Mouse (Mus musculus): ENCODE measurements around the gene Gm18596. TPM values are rescaled to one million over a fixed set of nuclear protein-coding genes. Genes with fewer than 3 reads are reported as not detected.
"Not testable (repeated sequence)": the region's sequence is repeated elsewhere in the genome, so short reads cannot be mapped to it uniquely, and the experiment has no call there.

Gene Gm18596
- polyA plus RNA-seq, 1 experiment from 2014 or later: not detected

DNA sequence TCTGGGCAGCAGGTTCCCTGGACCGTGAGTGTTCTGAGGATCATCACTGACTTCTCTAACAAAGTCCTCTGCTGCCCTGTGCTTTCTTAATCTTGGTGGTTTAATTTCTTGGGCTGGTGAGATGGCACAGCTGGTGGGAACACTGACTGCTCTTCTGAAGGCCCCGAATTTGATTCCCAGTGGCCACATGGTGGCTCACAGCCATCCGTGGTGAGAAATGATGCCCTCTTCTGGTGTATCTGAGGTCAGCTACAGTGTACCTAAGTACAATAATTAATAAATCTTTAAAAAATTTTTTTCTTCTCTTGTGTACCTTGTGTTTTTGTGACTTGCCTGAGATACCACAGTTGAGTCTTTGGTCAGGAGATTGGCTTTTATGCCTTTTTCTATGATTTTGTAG, 9.9 kb upstream of the Gm18596 start:
- H3K9ac ChIP-seq; H3K27ac ChIP-seq (ENCODE audit: poor library complexity, severe bottlenecking); H3K36me3 ChIP-seq; H3K4me3 ChIP-seq; H3K9me3 ChIP-seq (replicated peaks); ATAC-seq (ENCODE audit: insufficient number of reproducible peaks, low FRiP score); H3K27me3 ChIP-seq (replicated peaks); H3K4me2 ChIP-seq; H3K4me1 ChIP-seq (replicated peaks): not testable (repeated sequence)
- 58% methylated on average over 3 of the region's 3 CpGs for WGBS

DNA sequence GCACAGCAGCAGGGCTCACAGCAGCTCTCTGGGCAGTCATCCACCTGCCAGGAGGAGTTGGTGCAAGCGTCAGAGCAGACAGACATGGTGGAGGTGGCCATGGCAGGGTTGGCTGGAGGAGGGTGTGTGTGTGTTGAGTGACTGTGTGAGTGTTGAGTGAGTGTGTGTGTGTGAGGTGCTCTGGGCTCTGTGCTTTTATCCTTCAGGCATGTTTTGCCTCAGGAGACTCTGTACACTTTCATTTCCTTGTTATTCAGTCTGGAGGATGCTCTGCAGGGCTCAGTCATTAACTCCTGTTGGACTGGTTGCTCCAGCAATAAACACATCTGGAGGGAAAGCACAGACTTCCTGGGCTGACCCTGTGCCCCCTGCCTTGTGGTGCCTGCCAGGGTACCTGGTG, 8.8 kb upstream of the Gm18596 start, which contains the start of gene Gm9736:
Gene Gm9736, minus strand, starts transcription at position 101 of the 400 bp plus-strand sequence.
- H3K27ac ChIP-seq (ENCODE audit: poor library complexity, severe bottlenecking); H3K36me3 ChIP-seq; H3K4me3 ChIP-seq; H3K4me2 ChIP-seq; H3K9ac ChIP-seq; H3K27me3 ChIP-seq (replicated peaks); ATAC-seq (ENCODE audit: insufficient number of reproducible peaks, low FRiP score); H3K4me1 ChIP-seq (replicated peaks): not testable (repeated sequence)
- peaks cover 13% of the 10 kb centered on the region for H3K9me3 ChIP-seq (replicated peaks)
- 33% methylated on average over 1 of the region's 1 CpGs for WGBS

DNA sequence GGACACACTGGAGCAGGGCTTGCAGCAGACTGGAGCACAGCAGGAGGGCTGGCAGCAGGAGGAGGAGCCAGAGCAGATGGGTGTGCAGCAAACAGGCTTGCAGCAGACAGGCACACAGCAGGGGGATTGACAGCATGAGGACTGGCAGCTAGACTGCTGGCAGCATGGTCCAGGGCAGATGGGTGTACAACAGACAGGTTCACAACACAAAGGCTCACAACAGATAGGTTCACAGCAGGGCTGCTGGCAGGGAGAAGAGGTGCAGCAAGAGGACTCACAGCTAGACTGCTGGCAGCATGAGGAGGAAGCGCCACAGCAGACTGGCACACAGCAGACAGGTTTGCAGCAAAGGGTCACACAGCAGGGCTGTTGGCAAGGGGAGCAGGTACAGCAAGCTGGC, 8.2 kb upstream of the Gm18596 start:
- not testable (repeated sequence) for H3K27ac ChIP-seq (ENCODE audit: poor library complexity, severe bottlenecking); H3K4me3 ChIP-seq; H3K9ac ChIP-seq; H3K27me3 ChIP-seq (replicated peaks); H3K4me2 ChIP-seq; H3K4me1 ChIP-seq (replicated peaks); ATAC-seq (ENCODE audit: insufficient number of reproducible peaks, low FRiP score); H3K36me3 ChIP-seq
- 67% methylated on average over 1 of the region's 1 CpGs for WGBS
- peaks cover 13% of the 10 kb centered on the region for H3K9me3 ChIP-seq (replicated peaks)

DNA sequence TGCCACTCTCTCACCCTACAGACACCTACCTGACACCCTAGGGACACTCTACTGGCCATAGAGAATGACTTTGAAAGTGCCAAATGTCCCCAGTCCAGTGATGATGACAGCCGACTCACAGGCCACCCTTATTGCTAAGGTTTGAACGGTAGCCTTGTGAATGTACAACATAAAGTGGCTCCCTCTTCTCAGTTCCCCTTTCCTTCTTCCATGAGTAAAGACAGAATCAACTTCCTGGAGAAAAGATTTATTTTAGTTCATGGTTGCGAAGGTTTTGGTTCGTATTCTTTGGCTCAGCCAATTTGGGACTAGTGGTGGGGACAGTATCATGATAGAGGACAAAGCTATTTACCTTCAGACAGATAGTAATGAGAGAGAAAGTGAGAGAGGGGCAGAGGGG, 3.5 kb downstream of the Gm18596 start:
- 73% methylated on average over 4 of the region's 4 CpGs for WGBS

DNA sequence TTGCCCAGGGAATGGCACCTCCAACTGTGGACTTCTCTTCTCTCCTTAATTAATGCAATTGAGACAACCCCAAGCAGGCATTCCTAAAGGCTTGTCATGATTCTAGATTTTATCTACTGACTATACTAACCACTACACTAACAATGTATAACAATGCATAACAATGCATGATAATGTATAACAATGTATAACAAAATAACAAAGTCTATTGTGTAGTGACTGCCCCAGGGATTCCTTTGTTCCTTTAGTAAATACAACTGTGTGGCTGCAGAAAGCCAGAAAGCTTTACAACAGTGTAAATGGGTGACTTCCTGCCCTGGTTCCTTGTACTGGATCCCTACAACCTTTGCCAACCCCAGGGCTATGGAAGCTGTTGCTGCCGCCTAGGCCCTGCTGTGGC, 6.5 kb downstream of the Gm18596 start:
- H3K4me2 ChIP-seq: no peak overlapping the region
- H3K4me1 ChIP-seq (replicated peaks): no peaks in the 10 kb centered on the region
- WGBS: 91% methylated on average over 1 of the region's 1 CpGs
- no peak overlapping the region for H3K9ac ChIP-seq
- H3K4me3 ChIP-seq: no peak overlapping the region
- peaks cover 10% of the 10 kb centered on the region for H3K9me3 ChIP-seq (replicated peaks)
- no peak overlapping the region for H3K27ac ChIP-seq (ENCODE audit: poor library complexity, severe bottlenecking)
- H3K36me3 ChIP-seq: no peaks in the 10 kb centered on the region; the same call in 1 of the 2 replicates
- no peak for ATAC-seq (ENCODE audit: insufficient number of reproducible peaks, low FRiP score)
- H3K27me3 ChIP-seq (replicated peaks): no peaks in the 10 kb centered on the region

More for the DNA sequence above, 3.5 kb downstream of the Gm18596 start:
- Histone ChIP-seq H3K4me3 (no peak overlapping the region), H3K4me1 (replicated peaks) (no peaks in the 10 kb centered on the region), H3K9ac (no peak overlapping the region), H3K27ac (ENCODE audit: poor library complexity, severe bottlenecking) (no peak overlapping the region), H3K9me3 (replicated peaks) (peaks cover 10% of the 10 kb centered on the region), H3K4me2 (no peak overlapping the region), H3K27me3 (replicated peaks) (no peaks in the 10 kb centered on the region), H3K36me3 (no peaks in the 10 kb centered on the region; the same call in 1 of the 2 replicates)
- no peak for ATAC-seq (ENCODE audit: insufficient number of reproducible peaks, low FRiP score)

DNA sequence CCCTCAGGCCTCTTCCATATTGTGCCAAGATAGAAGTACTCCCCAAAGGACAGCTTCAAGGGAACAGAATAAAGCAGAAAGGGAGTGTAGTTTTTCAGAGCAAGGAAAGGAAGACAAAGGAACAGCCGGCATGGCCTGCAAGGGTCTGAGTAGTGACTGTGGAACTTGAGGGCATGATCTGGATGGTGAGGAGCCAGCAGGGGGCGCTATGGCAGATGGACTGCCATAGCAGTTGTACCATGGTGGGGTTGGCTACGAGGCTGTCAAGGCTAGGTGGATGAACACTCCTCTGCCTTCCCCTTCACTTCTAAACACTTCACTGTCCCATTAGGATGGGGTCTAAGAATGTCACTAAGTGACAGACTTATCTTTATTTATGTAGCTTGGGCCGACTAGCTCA, 13.2 kb downstream of the Gm18596 start:
- Histone ChIP-seq H3K27me3 (replicated peaks) (no peaks in the 10 kb centered on the region; the same call in 1 of the 2 replicates), H3K9ac (no peak overlapping the region), H3K4me3 (no peak overlapping the region), H3K27ac (ENCODE audit: poor library complexity, severe bottlenecking) (no peak overlapping the region), H3K36me3 (no peaks in the 10 kb centered on the region), H3K9me3 (replicated peaks) (no peaks in the 10 kb centered on the region), H3K4me2 (no peak overlapping the region), H3K4me1 (replicated peaks) (no peaks in the 10 kb centered on the region)
- 46% methylated on average over 4 of the region's 4 CpGs for WGBS
- no peak for ATAC-seq (ENCODE audit: insufficient number of reproducible peaks, low FRiP score)

DNA sequence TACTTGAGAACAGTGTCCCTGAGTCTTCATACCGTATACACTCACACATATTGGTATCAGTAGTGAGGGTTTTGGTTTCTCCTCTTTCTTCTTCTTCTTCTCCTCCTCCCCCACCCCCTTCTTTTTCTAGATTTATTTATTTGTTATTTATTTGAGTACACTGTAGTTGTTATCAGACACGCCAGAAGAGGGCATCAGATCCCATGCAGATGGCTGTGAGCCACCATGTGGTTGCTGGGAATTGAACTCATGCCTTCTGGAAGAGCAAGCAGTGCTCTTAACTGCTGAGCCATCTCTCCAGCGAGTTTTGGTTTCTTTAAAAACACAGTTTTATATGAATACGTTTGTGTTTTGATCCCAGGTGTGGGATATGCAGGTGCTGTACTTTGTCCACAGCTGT, 14.2 kb downstream of the Gm18596 start:
- no peak for ATAC-seq (ENCODE audit: insufficient number of reproducible peaks, low FRiP score)
- no peaks in the 10 kb centered on the region for H3K9me3 ChIP-seq (replicated peaks)
- 65% methylated on average over 4 of the region's 4 CpGs for WGBS
- no peak overlapping the region for H3K4me3 ChIP-seq
- H3K9ac ChIP-seq: no peak overlapping the region
- no peaks in the 10 kb centered on the region; the same call in 1 of the 2 replicates for H3K27me3 ChIP-seq (replicated peaks)
- H3K4me1 ChIP-seq (replicated peaks): no peaks in the 10 kb centered on the region
- H3K27ac ChIP-seq (ENCODE audit: poor library complexity, severe bottlenecking): no peak overlapping the region
- no peak overlapping the region for H3K4me2 ChIP-seq
- H3K36me3 ChIP-seq: no peaks in the 10 kb centered on the region

DNA sequence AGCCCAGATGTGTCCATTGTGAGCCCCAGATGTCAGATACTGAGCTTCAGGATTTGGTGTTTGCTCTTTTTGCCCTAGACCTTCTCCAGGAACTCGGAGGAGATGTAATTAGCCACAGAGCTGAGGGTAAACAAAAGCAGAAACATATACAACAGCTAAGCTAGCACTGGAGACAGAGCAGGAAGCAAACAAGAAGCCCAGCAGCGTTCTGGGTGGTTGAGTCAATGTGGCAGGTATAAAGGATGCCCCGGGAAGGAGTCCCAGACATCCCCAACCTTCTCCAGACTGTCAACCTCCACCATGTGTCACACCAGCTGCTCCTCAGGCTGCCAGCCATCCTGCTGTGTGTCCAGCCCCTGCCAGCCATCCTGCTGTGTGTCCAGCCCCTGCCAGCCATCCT, 16.3 kb downstream of the Gm18596 start, which contains the start of gene Gm10100:
Gene Gm10100, plus strand, starts transcription at position 301 of the 400 bp plus-strand sequence.
- Histone ChIP-seq H3K27ac (ENCODE audit: poor library complexity, severe bottlenecking) (no peak within 1 kb of the TSS), H3K36me3 (no peaks in the 10 kb centered on the region), H3K4me3 (no peak within 1 kb of the TSS), H3K9ac (no peak within 1 kb of the TSS), H3K27me3 (replicated peaks) (no peaks in the 10 kb centered on the region; the same call in 1 of the 2 replicates), H3K9me3 (replicated peaks) (no peaks in the 10 kb centered on the region), H3K4me2 (no peak within 1 kb of the TSS), H3K4me1 (replicated peaks) (no peaks in the 10 kb centered on the region)
- 27% methylated on average over 3 of the region's 3 CpGs for WGBS
- no peak for ATAC-seq (ENCODE audit: insufficient number of reproducible peaks, low FRiP score)

DNA sequence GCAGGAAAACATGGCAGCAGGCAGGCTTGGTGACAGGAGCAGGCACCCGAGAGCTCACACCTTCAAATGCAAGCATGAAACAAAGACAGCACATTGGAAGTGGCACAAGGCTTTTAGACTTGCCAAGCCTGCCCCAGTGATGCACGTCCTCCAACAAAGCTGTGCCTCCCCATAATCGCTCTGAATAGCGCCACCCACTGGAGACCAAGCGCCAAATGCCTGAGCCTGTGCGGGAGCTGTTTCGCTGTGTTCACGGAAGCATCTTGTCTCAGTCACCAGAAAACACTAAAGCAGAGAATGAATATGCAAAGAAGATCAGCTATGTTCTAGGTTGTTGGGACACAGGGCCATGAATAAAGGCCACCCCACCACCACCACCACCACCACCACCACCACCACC, 17.6 kb downstream of the Gm18596 start:
- Histone ChIP-seq H3K4me1 (replicated peaks) (no peaks in the 10 kb centered on the region), H3K4me3 (no peak overlapping the region), H3K9me3 (replicated peaks) (peaks cover 6% of the 10 kb centered on the region; the same call in 1 of the 2 replicates), H3K4me2 (no peak overlapping the region), H3K36me3 (no peaks in the 10 kb centered on the region), H3K9ac (no peak overlapping the region), H3K27ac (ENCODE audit: poor library complexity, severe bottlenecking) (no peak overlapping the region), H3K27me3 (replicated peaks) (no peaks in the 10 kb centered on the region; the same call in 1 of the 2 replicates)
- no peak for ATAC-seq (ENCODE audit: insufficient number of reproducible peaks, low FRiP score)
- 76% methylated on average over 8 of the region's 8 CpGs for WGBS

DNA sequence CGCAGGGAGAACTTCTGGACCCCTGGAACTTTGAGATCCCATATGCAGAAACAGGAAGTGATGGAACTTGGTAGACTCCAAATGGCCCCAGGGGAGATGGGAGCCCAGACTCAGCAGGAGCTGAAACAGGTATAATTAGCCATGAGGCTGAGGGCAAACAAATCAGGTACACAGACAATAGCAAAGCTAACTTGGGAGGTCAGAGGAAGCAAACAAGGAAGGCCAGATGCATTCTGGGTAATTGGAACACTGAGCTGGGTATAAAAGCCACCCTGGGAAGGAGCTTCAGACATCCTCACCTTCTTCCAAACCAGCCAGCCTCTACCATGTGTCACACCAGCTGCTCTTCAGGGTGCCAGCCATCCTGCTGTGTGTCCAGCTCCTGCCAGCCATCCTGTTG, 22.1 kb downstream of the Gm18596 start, which contains the start of gene Krtap12-1:
Gene Krtap12-1, plus strand, starts transcription at position 301 of the 400 bp plus-strand sequence.
- H3K9ac ChIP-seq; H3K4me2 ChIP-seq; H3K4me1 ChIP-seq (replicated peaks); H3K27me3 ChIP-seq (replicated peaks); H3K4me3 ChIP-seq; H3K36me3 ChIP-seq; ATAC-seq (ENCODE audit: insufficient number of reproducible peaks, low FRiP score); H3K27ac ChIP-seq (ENCODE audit: poor library complexity, severe bottlenecking); H3K9me3 ChIP-seq (replicated peaks): not testable (repeated sequence)
- 74% methylated on average over 1 of the region's 1 CpGs for WGBS

DNA sequence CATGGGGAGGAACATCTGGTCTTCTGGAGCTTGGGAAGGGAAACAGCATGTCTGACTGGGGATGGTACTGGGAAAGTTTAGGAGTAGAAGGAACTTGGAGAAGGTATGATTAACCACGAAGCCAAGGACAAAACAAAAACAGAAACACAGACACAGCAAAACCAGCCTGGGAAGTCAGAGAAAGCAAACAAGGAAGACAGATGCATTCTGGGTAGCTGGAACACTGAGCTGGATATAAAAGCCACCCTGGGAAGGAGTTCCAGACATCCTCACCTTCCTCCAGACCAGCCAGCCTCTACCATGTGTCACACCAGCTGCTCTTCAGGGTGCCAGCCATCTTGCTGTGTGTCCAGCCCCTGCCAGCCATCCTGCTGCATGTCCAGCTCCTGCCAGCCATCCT, 26.9 kb downstream of the Gm18596 start, which contains the start of gene Gm10142:
Gene Gm10142, plus strand, starts transcription at position 301 of the 400 bp plus-strand sequence.
- Histone ChIP-seq H3K27ac (ENCODE audit: poor library complexity, severe bottlenecking) (no peak within 1 kb of the TSS), H3K4me2 (no peak within 1 kb of the TSS), H3K9ac (no peak within 1 kb of the TSS), H3K36me3 (no peaks in the 10 kb centered on the region), H3K4me1 (replicated peaks) (no peaks in the 10 kb centered on the region), H3K9me3 (replicated peaks) (peaks cover 12% of the 10 kb centered on the region; the same call in 1 of the 2 replicates), H3K27me3 (replicated peaks) (no peaks in the 10 kb centered on the region), H3K4me3 (no peak within 1 kb of the TSS)
- ATAC-seq (ENCODE audit: insufficient number of reproducible peaks, low FRiP score): no peak
- WGBS: 69% methylated on average over 1 of the region's 1 CpGs

DNA sequence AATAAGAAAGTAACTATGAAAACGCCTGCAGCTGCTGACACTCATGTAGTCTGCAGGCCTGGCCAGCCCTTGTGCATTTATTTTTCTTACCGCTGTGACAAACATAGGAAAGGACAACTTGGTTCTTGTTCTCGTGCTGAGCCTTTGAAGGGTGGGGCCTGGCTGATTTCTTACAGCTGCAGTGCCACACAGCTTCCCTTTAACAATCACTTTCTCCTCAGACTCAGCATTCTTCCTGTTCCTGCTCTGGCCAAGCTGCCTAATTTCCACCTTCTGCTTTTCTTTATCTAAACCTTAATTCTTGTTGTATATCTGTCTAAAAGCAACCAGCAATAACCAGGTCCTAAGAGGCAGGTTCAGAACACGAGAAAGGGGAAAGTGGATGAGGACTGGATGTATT, 28.7 kb downstream of the Gm18596 start:
- 0 out of 2 replicates have a peak, but pooled peaks cover 6% of the 10 kb centered on the region for H3K9me3 ChIP-seq (replicated peaks)
- whole genome bisulfite sequencing: 41% methylated on average over 4 of the region's 4 CpGs

More for the DNA sequence above, 28.7 kb downstream of the Gm18596 start:
- no peaks in the 10 kb centered on the region for H3K27me3 ChIP-seq (replicated peaks)
- ATAC-seq (ENCODE audit: insufficient number of reproducible peaks, low FRiP score): no peak
- no peaks in the 10 kb centered on the region for H3K36me3 ChIP-seq
- H3K4me2 ChIP-seq: no peak overlapping the region
- H3K9ac ChIP-seq: no peak overlapping the region
- no peak overlapping the region for H3K27ac ChIP-seq (ENCODE audit: poor library complexity, severe bottlenecking)
- no peaks in the 10 kb centered on the region for H3K4me1 ChIP-seq (replicated peaks)
- H3K4me3 ChIP-seq: no peak overlapping the region
